Mouse (Mus musculus) kidney, postnatal 25 days (tissue): Measurements from ENCODE around the gene Lsm14a.
A peak's percentile ranks its signal among the peaks of the same experiment; 100 is the strongest.

Experiments used
- DNase-seq, 2 experiments: peaks; one replicate each; pipeline ENCODE4 v3.0.0; 2021; ENCODE audit warnings: mixed read lengths in 2 of 2

The Lsm14a gene

DNA sequence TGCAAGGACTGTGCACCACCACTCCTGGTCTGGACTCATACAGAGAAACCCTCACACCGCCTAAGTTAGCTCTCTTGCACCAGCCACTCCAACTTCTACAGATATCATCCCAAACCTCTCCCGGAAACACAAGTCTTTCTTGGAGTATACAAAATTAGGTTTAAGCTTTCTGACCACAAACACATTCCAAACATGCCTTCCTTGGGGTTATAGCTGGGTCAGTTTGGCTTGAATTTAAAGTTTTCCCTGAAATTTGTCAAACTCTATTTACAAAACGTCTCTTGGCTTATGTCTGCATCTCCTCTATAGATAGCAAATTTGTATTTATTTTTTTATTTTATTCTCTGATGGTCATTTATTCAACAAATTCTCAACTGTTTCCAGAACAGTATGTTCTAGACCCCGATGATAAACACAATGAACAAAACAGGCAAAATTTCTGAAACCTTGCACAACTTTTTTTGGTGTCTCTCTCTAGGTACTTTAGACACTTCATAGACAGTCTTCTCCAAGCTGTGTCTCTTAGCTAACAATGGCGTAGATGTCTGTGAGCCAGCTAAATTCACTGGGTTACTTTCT is 83.8 kb downstream of the Lsm14a start:
- no peak for DNase-seq

GRCm38 (mm10) chr7:34308586-34308985 is 84.5 kb downstream of the Lsm14a start:
- no peak for DNase-seq

DNA sequence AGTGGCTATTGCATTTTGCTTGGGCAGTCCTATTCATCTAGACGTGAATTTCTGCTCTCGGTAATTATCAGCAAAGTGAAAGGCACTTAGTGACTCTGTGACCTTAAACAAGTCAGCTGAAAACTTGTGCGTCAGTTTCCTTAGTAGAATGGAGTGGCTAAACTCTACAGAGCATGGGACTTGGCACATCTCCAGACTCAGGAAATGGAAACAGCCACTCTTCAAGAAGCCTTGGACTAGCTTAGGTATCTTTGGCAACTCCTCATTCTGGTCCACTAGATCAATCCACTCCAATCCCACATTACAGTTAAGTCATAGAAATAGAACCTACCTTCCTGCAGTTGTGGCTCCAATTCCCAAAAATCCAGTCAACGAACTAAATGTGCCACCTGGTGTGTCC is 87.7 kb downstream of the Lsm14a start:
- DNase-seq, result peak; percentile 76 to 80

DNA sequence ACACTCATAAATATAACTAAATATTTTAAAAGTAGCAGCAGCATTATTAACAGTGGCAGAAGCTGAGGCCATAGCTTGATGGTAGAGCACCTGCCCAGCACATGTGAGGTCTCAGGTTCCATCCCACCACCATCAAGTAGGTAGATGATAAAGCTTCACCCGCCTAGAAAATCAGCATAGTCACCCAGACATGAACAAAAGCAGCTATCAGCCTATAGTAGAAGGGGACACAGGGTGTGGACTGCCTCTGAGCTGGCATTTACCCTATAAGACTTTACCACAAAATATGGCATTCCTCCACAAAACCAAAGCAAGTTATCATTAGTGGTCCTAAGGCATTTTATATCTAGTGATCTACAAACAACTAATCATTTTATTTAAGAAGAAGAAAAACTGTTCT is 90.5 kb downstream of the Lsm14a start:
- no peak for DNase-seq

DNA sequence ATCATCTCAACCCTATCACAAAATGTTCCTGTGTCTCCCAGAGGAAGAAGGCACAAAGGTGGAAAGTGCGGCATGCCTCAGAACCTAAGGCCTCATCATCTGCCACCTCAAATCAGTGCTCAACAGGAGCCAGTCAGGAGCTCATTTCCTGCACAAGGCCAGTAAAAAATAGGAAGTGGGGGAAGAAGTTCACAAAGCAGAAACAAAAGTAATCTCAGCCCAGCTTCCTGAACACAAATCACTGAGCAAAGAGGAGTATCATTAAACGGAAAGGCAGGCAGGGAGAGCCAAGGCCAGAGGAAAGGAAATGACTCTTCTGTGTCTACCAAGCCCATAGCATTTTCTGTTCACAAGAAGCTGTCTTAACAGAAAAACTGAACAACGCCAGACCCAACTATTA is 91.2 kb downstream of the Lsm14a start:
- peak; percentile 11 to 71 for DNase-seq

DNA sequence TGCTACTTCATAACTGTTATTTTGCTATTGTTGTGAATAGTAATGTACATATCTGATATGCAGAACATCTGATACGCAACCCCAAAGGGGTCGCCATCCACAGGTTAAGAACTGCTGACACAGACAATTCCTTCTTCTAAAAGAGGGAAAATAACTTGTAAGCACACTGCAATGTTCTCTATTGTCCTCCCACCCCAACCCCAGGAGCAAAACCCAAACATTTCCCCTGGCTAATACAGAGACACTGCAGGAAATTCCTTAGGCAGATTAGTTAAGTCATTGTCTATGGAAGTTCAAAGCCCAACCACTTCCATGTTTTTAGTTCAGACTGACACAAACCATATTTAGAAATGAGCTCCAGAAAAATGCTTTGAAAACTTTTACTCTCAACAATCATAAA is 94.3 kb downstream of the Lsm14a start:
- DNase-seq, result no peak

GRCm38 (mm10) chr7:34296124-34296523 is 97.0 kb downstream of the Lsm14a start:
- no peak for DNase-seq
